Mouse (Mus musculus) gastrocnemius, postnatal 25 days (tissue): ENCODE results near the gene Hs3st3b1. TPM values are rescaled to one million over a fixed set of nuclear protein-coding genes. Genes with fewer than 3 reads are reported as not detected.

Source experiments
- DNase-seq: peaks from one replicate; pipeline ENCODE4 v3.0.0; 2022
- total RNA-seq, 2 experiments: library from RNA; stranded (reverse); gene quantifications; 1 replicate in 1 of 2; 2 replicates in 1 of 2; pipeline ENCODE4 v1.2.3; 2021

Gene Hs3st3b1
- total RNA-seq, 2 experiments from 2014 or later = 0.49 to 0.67 TPM

- DNase-seq = no peak
Measured at GRCm38 (mm10) chr11:63880296-63880695, 41.8 kb downstream of the Hs3st3b1 start.

- peak; percentile 7 for DNase-seq
Measured at GRCm38 (mm10) chr11:63879261-63879660, 42.8 kb downstream of the Hs3st3b1 start.

- DNase-seq = no peak
Measured at GRCm38 (mm10) chr11:63878616-63879015, 43.5 kb downstream of the Hs3st3b1 start.

GRCm38 (mm10) chr11:63862746-63863145 lies 59.3 kb downstream of the Hs3st3b1 start:
- DNase-seq = no peak

GRCm38 (mm10) chr11:63861982-63862381 lies 60.1 kb downstream of the Hs3st3b1 start:
- DNase-seq = no peak

- DNase-seq = no peak
Measured at GRCm38 (mm10) chr11:63851041-63851730, 70.9 kb downstream of the Hs3st3b1 start.

- DNase-seq = no peak
Measured at GRCm38 (mm10) chr11:63850261-63850660, 71.8 kb downstream of the Hs3st3b1 start.

- no peak for DNase-seq
Measured at GRCm38 (mm10) chr11:63845379-63845778, 76.7 kb downstream of the Hs3st3b1 start.

GRCm38 (mm10) chr11:63844701-63845100 lies 77.4 kb downstream of the Hs3st3b1 start:
- no peak for DNase-seq

GRCm38 (mm10) chr11:63837526-63837925 lies 84.6 kb downstream of the Hs3st3b1 start:
- DNase-seq = no peak

Other genes starting within 250 kb of the Hs3st3b1 start
- gene Cox10, start 157.2 kb upstream of the Hs3st3b1 start, total RNA-seq = 10 to 100 TPM; 38.0 to 42.0 TPM